Mouse (Mus musculus): ENCODE data around the gene Ccer1. TPM values are rescaled to one million over a fixed set of nuclear protein-coding genes. Genes with fewer than 3 reads are reported as not detected.

Ccer1 gene
- total RNA-seq, 2 experiments from 2014 or later, result not detected

Other genes starting within 250 kb of the Ccer1 start
- 100 to 1,000 TPM; 254 to 314 TPM for gene Dcn, start 213.4 kb upstream of the Ccer1 start, total RNA-seq (2021)
- 10 to 100 TPM; 49.9 to 55.2 TPM for gene Lum, start 127.9 kb upstream of the Ccer1 start, total RNA-seq (2021)
- 1 to 10 TPM in 1 of 2 experiments, under 1 TPM in 1; 0.78 to 4.7 TPM for gene Kera, start 86.2 kb upstream of the Ccer1 start, total RNA-seq (2021)
- under 1 TPM; 0.56 to 0.95 TPM for gene Epyc, start 49.0 kb upstream of the Ccer1 start, total RNA-seq (2021)
- not detected for gene C030005K15Rik, start 33.7 kb downstream of the Ccer1 start, total RNA-seq (2021)

Measured in adrenal gland, postnatal 4 days (tissue).